Mouse (Mus musculus) kidney, postnatal 0 days (tissue): ENCODE measurements around the gene B3gntl1. TPM values are rescaled to one million over a fixed set of nuclear protein-coding genes. Genes with fewer than 3 reads are reported as not detected.

Experiments used
- ATAC-seq: fragments of 200-750 bp; cut with Nextera tagmentation; replicated peaks from 2 replicates; pipeline ENCODE4 v1.8.0; 2017; ENCODE audit warnings: low read depth, moderate number of reproducible peaks, moderate TSS enrichment, moderate library complexity; ENCODE audit not compliant: low FRiP score
- DNase-seq: peaks from one replicate; pipeline ENCODE4 v3.0.0-alpha.2; 2016; ENCODE audit warnings: low spot score
- H3K27ac ChIP-seq: fragments of 300-500 bp; sonication (generic); 2 replicates; pipeline ENCODE4 v1.5.1; 2014; ENCODE audit warnings: mild to moderate bottlenecking
- H3K27me3 ChIP-seq: fragments of 300-500 bp; sonication (generic); 2 replicates; pipeline ENCODE4 v1.6.1; 2014; ENCODE audit warnings: low read length, mixed read lengths; ENCODE audit not compliant: insufficient read depth
- H3K36me3 ChIP-seq: fragments of 300-500 bp; sonication (generic); 2 replicates; pipeline ENCODE4 v1.6.1; 2014; ENCODE audit warnings: low read length, mixed read lengths; ENCODE audit not compliant: insufficient read depth
- H3K4me1 ChIP-seq: fragments of 300-500 bp; sonication (generic); replicated peaks from 2 replicates; pipeline ENCODE4 v1.6.1; 2014; ENCODE audit warnings: antibody characterized with exemption, low read length, mixed read lengths; ENCODE audit not compliant: insufficient read depth
- H3K4me2 ChIP-seq: fragments of 300-500 bp; sonication (generic); 2 replicates; pipeline ENCODE4 v1.6.1; 2014; ENCODE audit warnings: mild to moderate bottlenecking, low read length, moderate library complexity, mixed read lengths
- H3K4me3 ChIP-seq: fragments of 300-500 bp; sonication (generic); replicated peaks from 2 replicates; pipeline ENCODE4 v1.5.1; 2014; ENCODE audit warnings: low read depth, low read length
- H3K9ac ChIP-seq: fragments of 300-500 bp; sonication (generic); 2 replicates; pipeline ENCODE4 v1.6.1; 2014; ENCODE audit warnings: low read depth, low read length
- H3K9me3 ChIP-seq: fragments of 300-500 bp; sonication (generic); replicated peaks from 2 replicates; pipeline ENCODE4 v1.6.1; 2016; ENCODE audit warnings: low read length, inconsistent platforms, mixed read lengths
- CTCF ChIP-seq: IDR thresholded peaks from 2 replicates; pipeline ENCODE4 v1.5.1; 2016; ENCODE audit warnings: antibody characterized with exemption, low read depth, mild to moderate bottlenecking, moderate library complexity
- WGBS: fragments of 180-500 bp; shearing (Covaris S2); extraction: QIAGEN DNeasy Blood & Tissue Kit; methylation state at CpG from one replicate; pipeline ENCODE4 v1.1.7; 2014; 5-methylcytosine and 5-hydroxymethylcytosine counted together
- polyA plus RNA-seq: library from polyadenylated mRNA; unstranded; fragments of >200 nt; fragmentation: Nextera tagmentation; extraction: Ambion mirVana; gene quantifications from 2 replicates; pipeline ENCODE4 v1.2.1, GENCODE M21; 2015

B3gntl1 gene
- polyA plus RNA-seq, 1 experiment from 2014 or later, result 5.3 TPM

DNA sequence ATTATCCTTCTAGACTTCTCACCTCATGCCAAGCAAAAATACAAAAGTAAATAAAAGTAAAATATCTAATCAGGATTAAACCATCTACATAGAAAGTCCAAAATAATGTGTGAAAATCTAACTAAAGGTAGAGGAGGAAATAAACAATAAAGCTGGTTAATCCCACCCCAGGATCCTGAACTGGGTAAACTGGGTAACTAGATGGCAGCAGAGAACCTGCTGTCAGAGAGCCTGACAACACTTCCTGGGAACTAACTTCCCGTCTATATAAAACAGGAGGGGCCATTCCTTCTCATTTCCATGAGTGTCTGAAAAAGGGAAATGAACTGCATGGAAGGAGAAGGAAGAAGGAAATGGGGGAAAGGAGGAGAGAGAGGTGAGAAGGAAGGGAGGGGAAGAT, 14.8 kb downstream of the B3gntl1 start:
- no peak overlapping the region for H3K4me2 ChIP-seq
- WGBS, result 15% methylated on average over 1 of the region's 1 CpGs
- H3K27me3 ChIP-seq, result no peaks in the 10 kb centered on the region
- 0 out of 2 replicates have a peak, but pooled peaks cover 2% of the 10 kb centered on the region for H3K36me3 ChIP-seq
- no peak overlapping the region for H3K4me3 ChIP-seq
- H3K9me3 ChIP-seq, result no peaks in the 10 kb centered on the region
- DNase-seq (no peak), ATAC-seq (no peak)
- H3K9ac ChIP-seq, result no peak overlapping the region
- TF ChIP-seq CTCF, result peak; percentile 38; the same call in 1 of the 2 replicates
- H3K27ac ChIP-seq, result no peak overlapping the region
- no peaks in the 10 kb centered on the region for H3K4me1 ChIP-seq

- Histone ChIP-seq H3K9me3 (no peaks in the 10 kb centered on the region), H3K4me1 (no peaks in the 10 kb centered on the region), H3K4me2 (no peak overlapping the region), H3K36me3 (no peaks in the 10 kb centered on the region), H3K27ac (no peak overlapping the region), H3K4me3 (no peak overlapping the region), H3K27me3 (no peaks in the 10 kb centered on the region), H3K9ac (no peak overlapping the region)
- no peak for TF ChIP-seq CTCF
- WGBS, result 80% methylated on average over 6 of the region's 6 CpGs
- DNase-seq (no peak), ATAC-seq (no peak)
Measured at GRCm38 (mm10) chr11:121655807-121656511, 17.0 kb downstream of the B3gntl1 start.

GRCm38 (mm10) chr11:121655166-121655806, 17.7 kb downstream of the B3gntl1 start:
- Histone ChIP-seq H3K9ac (no peak overlapping the region), H3K27ac (no peak overlapping the region), H3K4me2 (no peak overlapping the region), H3K4me3 (no peak overlapping the region), H3K9me3 (no peaks in the 10 kb centered on the region), H3K4me1 (no peaks in the 10 kb centered on the region), H3K36me3 (no peaks in the 10 kb centered on the region), H3K27me3 (no peaks in the 10 kb centered on the region)
- WGBS, result 64% methylated on average over 6 of the region's 6 CpGs
- ATAC-seq (no peak), DNase-seq (no peak)
- TF ChIP-seq CTCF, result no peak

GRCm38 (mm10) chr11:121654406-121654945, 18.5 kb downstream of the B3gntl1 start:
- H3K27me3 ChIP-seq, result no peaks in the 10 kb centered on the region
- TF ChIP-seq CTCF, result no peak
- DNase-seq (no peak), ATAC-seq (no peak)
- H3K4me2 ChIP-seq, result no peak overlapping the region
- no peaks in the 10 kb centered on the region for H3K9me3 ChIP-seq
- no peaks in the 10 kb centered on the region for H3K36me3 ChIP-seq
- no peak overlapping the region for H3K9ac ChIP-seq
- no peak overlapping the region for H3K4me3 ChIP-seq
- no peaks in the 10 kb centered on the region for H3K4me1 ChIP-seq
- 75% methylated on average over 9 of the region's 9 CpGs for WGBS
- H3K27ac ChIP-seq, result no peak overlapping the region

DNA sequence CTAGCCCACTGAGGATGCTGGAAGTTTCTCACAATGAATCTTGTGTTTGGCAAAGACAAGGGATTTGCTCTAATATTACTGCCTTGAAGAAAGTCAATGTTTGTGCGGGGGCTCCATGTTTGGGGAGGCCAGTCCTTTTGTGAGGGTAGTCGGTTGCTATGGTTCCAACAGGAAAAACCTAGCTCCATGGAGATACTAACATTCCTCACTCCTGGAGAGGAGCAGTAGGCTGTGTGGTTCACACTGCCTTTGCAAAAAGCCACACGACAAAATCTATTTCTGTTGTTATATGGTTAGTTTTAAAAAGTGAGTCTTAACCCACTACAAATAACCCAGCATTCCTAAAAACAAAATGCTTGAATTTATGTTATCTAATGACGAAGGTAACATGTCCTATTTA, 19.3 kb downstream of the B3gntl1 start:
- peaks cover 4% of the 10 kb centered on the region; the same call in 1 of the 2 replicates for H3K36me3 ChIP-seq
- no peak overlapping the region for H3K4me2 ChIP-seq
- WGBS, result 87% methylated on average over 4 of the region's 4 CpGs
- DNase-seq (no peak), ATAC-seq (no peak)
- no peak for TF ChIP-seq CTCF
- H3K4me3 ChIP-seq, result no peak overlapping the region
- no peak overlapping the region for H3K27ac ChIP-seq
- no peak overlapping the region for H3K9ac ChIP-seq
- H3K9me3 ChIP-seq, result no peaks in the 10 kb centered on the region
- no peaks in the 10 kb centered on the region for H3K4me1 ChIP-seq
- no peaks in the 10 kb centered on the region for H3K27me3 ChIP-seq

GRCm38 (mm10) chr11:121652547-121653305, 20.2 kb downstream of the B3gntl1 start:
- 51% methylated on average over 10 of the region's 10 CpGs for WGBS
- H3K36me3 ChIP-seq, result peaks cover 7% of the 10 kb centered on the region
- no peaks in the 10 kb centered on the region for H3K27me3 ChIP-seq
- peak; percentile 80 for TF ChIP-seq CTCF
- no peaks in the 10 kb centered on the region for H3K9me3 ChIP-seq
- no peak overlapping the region for H3K9ac ChIP-seq
- ATAC-seq, result no peak
- no peak overlapping the region for H3K4me2 ChIP-seq
- no peak overlapping the region for H3K27ac ChIP-seq
- H3K4me3 ChIP-seq, result no peak overlapping the region
- no peaks in the 10 kb centered on the region for H3K4me1 ChIP-seq
- DNase-seq, result peak; percentile 83
